Mouse (Mus musculus) frontal cortex, postnatal 36 days (tissue): ENCODE results near the gene Uvrag.
"Not testable (repeated sequence)": the region's sequence is repeated elsewhere in the genome, so short reads cannot be mapped to it uniquely, and the experiment has no call there.

ENCODE experiments used
- DNase-seq, 2 experiments: peaks; one replicate each; pipeline ENCODE4 v3.0.0; 2022; ENCODE audit warnings: low spot score in 2 of 2

Uvrag gene

DNA sequence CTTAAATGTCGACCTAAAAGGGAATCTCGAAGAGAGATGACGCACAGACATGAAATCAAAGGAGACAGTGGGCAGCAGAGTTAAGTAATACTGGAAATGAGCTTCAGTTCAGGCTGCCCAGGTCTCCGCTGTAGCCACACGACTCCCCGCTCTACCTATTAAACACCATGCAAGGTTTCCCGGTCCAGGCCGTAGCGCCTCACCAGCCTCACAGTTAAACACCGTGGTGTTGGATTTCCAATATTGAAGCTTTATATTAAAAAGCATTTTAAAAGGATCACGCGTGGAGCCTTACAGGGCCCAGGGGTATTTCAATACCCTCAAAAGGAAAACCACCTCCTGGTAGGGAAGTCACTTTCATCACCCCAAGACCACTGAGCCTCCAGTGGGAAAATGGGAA, 157.9 kb downstream of the Uvrag start:
- no peak for DNase-seq

DNA sequence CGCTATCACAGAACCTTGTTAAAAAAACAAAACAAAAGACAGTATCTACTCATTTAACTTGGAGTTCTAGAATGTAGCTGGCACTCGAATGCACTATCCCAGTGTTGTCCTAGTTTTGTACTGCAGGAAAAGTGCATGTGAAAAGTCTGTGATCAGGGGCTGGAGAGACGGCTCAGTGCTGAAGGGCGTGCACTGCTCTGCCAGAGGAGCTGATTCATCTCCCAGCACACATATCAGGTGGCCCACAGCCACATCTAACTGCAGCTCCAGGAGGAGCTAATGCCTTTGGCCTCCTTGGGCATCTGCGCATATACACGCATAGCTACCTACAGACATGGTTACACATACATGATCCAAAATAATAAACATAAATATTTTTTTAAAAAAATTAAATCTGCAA, 159.5 kb downstream of the Uvrag start:
- no peak for DNase-seq

DNA sequence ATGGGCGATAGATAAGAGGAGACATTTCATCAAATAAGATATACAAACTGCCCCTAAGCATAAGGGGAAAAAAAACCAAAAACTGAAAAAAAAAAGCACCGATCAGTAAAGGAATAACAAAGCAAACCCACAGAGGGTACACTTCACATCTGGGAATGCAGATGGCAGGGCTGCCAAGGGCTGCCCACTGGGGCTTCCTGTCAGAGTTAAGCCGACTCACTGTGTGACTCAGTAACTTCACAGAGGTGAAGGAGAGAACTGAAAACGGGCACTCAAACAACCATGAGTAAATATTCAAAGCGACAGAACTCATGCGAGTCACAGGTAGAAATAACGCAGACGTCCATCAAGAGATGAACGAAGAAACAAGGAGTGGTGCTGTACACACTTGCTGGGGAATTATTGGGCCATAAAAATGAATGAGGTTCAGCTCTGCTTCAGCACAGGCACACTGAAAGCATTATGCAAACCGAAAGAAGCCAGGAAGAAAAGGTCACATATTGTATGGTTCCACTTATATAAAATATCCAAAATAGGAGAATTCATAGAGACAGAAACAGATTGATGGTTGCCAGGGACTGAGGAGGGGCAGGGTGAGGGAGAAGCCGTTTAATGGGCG, 164.0 kb downstream of the Uvrag start:
- DNase-seq: no peak

DNA sequence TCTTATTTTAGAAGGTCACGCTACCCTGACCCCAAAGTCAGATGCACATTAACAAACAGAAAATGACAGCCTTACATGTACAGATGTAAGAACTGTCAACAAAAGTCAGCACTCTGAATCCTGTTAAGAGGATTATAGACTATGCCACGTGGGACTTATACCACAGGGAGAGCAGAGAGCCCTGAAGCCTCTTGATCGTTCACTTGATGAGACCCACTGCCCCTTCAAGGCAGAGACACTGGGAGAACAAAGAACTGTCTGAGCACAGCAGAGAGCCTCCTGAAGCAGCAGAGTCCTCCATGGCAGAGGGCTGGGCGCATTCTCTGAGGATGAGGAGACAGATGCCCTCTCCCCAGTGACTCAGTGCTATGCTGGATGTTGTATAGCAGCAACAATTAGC, 166.4 kb downstream of the Uvrag start:
- no peak for DNase-seq

DNA sequence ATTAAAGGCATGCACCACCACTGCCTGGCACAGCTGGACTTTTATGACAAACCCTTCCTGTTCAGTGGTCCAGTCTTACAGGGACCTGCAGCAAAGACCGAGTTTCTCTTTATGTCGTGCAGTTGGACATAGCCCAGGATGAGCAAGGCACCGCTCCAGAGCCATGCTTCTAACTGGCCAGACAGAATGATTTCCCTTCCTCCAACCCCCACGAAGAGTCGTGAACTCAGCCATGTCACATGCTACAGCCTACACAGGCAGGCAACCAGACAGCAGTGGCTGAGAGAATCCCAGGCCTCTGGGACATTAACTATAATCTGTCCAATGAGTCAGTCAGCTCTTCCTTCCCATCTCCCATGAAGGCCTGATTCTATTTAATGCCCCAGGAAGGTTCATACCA, 170.2 kb downstream of the Uvrag start:
- DNase-seq: no peak

DNA sequence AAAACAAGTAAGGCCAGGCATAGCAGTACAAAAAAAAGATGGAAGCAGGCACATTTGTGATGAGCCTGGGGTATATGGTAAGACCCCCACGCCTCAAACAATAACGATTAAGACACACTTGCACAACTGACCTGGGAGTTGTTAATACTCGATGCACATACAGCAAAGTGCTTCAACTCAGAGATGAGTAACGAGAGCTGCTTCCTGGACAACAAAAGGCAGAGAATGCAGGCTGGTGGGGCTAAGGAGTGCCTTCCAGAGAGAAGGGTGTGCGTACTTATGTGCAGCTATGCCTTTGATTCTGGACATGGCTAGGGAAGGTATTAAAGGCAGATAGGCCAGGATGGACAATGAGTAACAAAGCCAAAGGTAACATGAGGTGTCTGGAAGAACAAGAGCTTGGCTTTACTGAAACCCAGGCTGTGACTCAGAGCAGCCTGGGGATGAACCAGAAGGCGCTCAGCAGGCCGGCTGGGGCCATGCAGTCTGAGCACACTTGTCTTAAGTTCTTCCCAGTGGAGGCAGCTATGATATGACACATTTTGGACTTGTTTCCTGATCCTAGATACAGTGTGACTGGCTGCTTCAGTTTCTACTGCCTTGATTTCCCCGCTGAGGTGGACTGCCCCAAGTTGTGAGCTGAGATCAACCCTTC, 172.1 kb downstream of the Uvrag start:
- DNase-seq: no peak

DNA sequence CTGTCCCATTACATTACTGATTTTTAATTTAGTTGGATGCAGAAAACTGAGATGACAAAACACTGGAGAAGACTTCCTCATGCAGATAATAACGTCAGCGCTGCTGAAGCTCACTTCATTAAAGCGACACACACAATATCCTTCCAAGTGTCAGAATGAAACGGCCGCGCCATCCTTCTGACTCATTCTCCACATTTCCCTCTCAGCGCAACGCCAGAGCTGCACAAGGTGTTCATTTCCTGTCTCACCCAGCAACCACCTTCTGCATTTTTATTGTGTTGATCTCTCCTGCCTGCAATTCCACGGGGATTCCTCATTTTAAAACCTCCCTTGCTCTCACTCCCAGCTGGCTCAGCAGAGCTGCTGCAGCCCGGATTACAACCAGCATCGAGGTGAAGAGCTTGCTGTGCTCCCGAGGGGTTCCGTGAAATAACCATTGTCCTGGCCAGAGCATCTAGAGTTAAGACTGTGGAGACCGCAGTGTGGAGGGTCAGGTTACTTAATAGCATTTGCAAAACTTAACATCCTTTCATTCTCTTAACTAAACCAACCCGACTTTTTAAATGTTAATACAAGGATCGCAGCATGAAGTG, 172.8 kb downstream of the Uvrag start:
- DNase-seq: peak; percentile 19 to 20

DNA sequence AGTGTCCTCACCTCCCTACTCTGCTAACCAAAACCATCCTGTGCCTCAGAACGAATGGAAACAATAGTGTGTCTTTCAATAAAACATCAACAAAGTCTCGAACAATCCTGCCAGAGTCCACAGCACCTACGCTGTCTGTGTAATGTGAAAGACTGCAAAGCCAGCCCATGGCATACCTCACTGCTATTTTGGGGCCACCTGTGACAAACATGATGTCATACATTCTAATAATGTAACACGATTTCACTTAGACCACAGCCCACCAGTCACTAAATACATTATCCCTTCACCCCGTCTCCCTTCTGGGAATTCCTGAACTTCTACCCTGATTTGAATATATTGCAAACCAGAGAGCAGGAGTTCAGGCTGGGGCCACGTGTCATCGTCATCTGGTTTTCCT, 173.3 kb downstream of the Uvrag start:
- no peak for DNase-seq

DNA sequence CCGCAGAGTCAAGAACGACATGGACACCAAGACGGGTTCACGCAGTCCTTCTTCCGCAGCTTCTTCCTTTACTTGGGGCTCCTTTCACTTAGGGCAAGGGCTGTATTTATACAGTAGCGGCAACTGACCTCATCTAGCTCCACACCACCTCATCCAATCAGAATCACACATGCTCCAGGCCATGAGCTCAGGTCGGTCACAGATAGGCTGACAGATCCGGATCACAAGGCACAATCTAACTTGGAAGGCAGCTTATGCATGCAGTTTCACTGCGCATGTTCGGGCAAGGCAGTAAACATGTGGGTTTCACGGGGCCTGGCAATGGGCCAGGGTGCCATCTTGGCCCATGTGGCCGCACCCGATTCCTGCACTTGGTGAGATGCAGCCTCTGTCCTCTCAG, 177.4 kb downstream of the Uvrag start:
- not testable (repeated sequence) for DNase-seq

DNA sequence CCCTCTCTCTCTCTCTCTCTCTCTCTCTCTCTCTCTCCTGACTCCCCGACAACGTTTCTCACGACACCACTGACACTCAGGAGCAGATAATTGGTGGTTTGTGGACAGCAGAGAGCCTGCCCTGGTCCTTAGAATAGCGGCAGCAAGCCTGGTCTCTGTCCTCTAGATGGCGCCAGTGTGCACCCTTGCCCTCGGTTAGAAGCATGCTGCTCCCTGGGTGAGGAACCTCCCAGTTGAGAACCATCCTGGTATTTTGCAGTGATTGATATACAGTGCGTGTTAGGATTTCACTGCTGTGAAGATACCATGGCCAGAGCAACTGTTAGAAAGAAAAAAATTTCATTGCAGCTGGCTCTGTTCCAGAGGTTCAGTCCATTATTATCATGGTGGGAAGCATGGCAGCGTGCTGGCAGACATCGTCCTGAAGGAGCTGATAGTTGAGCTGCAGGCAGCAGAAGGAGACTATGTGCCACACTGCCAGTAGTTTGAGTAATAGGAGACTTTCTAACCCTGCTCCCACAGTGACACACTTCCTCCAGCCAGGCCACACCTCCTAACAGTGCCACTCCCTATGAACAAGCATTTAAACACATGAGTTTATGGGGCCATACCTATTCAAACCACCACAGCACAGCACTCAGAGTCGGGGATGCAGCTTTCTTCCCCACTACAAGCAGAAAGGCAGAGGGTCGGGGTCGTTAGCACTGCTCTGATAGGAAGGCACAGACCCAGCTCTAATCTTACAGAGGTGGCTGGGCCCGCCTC, 178.2 kb downstream of the Uvrag start:
- peak; percentile 60 for DNase-seq

DNA sequence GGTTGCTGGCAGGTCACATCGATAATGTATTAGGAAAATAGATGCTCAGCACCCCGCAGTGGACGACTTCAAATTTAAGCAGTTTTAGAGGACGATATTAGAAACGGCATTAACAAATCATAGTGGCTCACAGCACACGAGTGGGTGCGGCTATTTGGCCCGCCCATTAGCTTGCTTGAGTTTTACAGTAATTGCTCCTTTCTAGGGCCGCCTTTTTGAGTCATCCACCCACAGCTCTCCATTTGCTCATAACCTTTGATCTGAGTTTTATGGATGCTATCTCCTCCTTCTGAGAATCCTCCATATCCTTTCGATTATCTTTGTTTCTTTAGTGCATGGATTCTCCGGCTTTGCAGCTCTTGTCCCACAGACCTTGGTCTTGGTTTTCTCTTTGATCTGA, 178.9 kb downstream of the Uvrag start:
- DNase-seq: no peak

DNA sequence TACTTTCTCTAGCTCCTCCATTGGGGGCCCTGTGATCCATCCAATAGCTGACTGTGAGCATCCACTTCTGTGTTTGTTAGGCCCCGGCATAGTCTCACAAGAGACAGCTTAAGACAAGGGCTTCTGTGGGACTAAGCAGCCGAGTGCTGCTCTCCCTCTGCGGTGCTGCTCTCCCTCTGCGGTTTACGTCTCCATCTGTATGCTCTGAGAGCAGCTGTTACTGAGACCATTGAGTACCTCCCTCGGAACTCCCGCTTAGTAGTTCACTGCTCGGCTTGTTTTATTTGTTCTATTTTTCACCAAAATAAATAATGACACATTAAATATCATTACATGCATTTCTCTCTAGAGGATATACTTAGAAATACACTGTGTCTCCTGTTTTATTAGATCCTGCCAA, 180.7 kb downstream of the Uvrag start:
- DNase-seq: no peak

DNA sequence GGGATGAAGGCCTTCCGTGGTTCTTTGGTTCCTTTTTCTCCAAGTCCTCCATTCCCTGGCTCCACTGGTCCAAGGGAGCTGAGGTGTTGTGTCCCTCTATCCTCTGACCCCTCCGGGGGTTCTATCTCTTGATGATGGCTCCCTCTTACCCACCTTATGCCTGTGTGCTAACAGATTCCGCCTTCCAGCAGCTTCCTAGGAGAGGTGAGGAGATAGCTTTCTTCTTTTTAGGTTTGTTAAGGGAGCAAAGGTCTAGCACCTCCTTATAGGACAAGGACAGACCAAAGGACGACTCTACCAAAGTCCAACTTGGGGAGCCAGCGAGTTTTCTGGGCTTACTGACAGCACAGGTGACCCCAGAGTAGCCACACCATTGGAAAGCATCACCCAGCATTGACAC, 181.7 kb downstream of the Uvrag start:
- DNase-seq: no peak

DNA sequence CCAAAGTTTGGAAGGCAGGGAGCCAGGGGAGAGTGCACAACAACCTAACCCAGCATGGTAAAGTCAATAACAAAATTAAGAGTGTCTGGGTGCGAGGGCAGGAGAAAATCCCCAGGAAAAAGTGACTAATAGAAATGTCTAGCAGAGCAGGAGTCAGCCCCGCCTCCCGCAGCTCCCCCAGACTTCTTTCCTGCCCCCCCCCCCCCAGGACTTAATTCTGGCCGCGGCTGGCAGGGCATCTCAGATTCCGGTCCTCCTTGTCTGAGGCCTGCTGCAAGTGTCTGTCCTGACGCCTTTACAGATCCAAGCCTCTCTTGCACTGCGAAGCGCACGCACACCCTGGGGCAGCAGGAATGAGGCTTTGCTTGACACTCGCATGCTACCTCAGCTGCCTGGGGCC, 182.8 kb downstream of the Uvrag start:
- DNase-seq: no peak

DNA sequence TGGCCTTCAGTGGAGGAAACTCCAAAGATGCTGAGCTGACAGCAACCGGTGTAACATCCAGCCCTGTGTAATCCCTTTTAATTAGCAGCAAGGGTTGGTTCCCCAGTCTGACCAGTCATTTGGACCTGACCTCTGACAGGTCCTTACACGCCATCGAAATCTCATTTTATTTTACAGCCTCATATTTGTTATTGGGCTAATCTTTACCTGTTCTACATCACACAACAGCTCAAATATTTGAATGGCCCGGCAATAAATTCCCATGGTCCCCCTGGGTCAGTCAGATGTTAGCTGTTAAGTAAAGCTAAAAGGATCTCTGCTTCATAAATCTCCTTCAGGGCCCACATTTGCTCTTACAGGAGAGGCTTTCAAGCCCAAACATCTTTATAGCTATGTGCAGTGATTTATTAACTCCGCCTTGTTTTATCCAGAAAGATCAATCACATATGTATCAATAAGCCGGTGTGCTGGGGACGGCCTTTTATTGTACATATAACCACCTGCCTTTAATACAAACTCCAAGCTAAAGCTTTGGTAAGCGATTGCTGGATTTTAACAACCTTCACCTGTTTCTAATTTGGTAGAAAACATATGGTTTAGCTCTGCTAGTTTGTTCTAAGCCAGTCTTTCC, 183.7 kb downstream of the Uvrag start:
- no peak for DNase-seq

DNA sequence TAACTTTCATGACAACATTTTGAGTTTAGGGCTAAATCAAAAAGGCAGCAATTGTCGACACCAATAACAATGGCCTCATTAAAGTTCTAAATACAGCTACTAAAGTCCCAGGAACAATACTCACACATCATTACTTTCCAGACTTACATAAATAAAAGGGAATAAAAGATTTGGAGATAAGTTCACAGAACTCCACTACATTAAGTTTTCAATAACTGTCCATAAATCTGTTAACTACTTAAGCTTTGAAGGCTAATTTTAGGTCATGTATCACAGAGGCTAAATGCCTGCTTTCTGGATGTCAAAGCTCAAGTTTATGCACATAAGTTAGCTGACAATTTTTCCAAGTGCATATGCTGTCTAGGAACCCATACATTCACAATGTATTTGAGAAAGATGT, 184.3 kb downstream of the Uvrag start:
- no peak for DNase-seq

DNA sequence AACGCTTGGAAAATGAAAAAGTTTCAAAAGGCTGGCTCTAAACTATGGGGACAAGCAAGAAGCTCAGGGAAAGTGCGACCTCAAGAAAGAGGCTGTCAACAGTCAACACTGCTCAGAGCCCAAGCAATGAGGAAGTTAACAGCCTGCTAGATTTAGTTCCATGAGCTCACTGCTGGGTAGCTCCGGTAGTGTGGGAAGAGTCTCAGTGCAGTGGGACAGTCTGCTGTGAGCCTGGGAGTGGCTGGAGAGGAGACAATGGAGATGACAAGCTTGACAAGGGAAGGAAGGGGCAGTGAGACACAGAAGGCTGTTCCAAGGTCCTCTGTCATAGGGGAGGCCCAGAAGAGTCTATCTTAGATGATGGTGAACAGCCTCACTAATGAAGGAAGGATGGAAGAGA, 187.3 kb downstream of the Uvrag start:
- DNase-seq: no peak

DNA sequence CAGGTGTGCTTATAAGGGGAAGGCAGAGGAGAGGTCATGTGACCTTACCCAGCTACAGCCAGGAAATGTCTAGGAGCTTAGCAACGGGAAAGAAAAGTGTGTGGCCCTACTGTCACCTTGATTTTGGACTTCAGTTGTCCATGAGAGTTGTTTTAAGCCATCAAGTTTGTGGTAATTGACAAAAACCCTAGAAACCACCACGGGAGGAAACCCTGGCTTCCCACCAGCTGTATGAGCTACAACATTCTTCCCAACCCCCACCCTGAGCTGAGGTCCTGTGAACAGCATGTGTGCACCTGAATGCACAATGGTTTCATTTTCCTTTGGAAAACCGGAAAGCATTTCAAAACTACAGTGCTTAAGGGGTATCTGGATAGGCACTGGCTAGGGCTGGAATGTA, 196.0 kb downstream of the Uvrag start:
- no peak for DNase-seq

DNA sequence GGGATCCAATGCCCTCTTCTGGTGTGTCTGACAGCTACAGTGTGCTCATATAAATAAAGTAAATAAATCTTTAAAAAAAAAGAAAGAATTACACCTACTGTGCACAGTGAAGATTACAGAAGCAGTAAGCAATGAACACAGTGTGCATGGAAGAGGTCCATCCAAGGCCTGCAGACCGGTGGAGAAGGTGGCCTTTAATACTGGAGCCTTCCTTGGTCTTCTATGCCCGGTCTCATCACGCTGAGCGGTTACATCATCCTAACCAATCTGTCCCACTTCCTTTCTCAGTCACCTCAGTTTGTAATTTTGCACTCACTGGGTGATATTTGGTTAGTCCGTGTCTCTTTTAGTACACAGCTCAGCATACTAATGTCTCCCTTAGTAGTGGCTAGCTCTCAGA, 197.3 kb downstream of the Uvrag start:
- DNase-seq: no peak

DNA sequence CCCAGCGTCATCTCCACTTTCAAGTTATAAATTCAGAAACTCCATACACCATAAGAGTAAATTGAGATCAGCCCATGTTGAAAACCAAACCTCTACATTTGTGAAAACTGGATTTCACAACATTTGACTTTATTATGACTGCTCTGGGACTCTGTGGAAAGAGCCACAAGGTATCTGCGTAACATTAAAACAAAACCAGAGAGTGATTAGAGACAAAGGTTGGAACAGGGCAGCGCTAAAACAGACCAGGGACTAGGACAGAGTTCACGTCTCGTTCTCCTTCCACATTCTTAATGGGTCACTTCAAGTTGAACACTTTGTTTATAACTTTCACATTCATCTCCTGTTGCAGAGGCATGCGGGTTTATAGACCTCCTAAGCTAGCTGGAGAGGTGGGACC, 198.2 kb downstream of the Uvrag start:
- DNase-seq: no peak

DNA sequence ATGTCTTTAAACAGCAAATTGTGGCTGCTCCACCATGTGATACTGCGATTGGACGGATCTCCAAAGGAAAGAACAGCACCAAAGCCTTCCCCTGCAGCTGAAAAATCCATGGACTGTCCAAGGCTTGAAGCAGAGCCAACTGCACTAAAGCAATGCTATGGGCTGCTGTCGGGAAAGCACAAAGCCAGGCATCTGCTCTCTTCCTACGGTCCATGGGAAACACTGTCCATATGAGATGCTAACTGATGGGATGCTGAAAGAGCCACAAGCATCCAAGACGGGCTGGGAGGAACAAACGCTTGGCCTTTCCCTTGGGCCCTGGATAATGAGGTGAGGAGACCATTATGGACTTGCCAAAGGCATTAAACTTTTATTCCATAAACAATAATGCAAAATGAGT, 201.7 kb downstream of the Uvrag start:
- DNase-seq: no peak

DNA sequence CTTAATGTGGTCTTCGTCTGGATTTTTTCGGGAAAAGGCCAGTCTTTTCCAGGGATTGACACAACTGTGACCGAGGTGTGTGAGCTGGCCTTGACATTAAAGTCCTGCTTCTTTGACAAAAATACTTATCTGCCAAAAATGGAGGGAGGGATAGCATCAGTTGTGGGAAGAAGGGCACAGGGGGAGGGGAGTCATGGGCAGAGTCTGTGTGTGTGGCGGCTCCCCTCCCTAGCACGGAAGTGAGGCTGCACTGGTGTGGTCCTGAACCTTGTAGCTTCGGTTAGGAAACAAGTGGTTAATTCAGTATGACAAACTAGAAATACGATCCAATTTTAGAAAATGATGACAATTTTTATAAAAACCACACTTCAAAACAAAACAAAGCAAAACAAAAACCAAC, 202.3 kb downstream of the Uvrag start:
- DNase-seq: no peak
